Mouse (Mus musculus) mouse trophoblast stem cell (cell line): ENCODE measurements around the gene Pxdc1.

Source experiments
- in situ Hi-C, 2 experiments: fragments of 300-500 bp; cut with MseI, MboI; formaldehyde crosslinking; loops; 2 replicates in 1 of 2; 3 replicates in 1 of 2; pipeline ENCODE4 v1.15.1; 2025

Pxdc1 gene

DNA sequence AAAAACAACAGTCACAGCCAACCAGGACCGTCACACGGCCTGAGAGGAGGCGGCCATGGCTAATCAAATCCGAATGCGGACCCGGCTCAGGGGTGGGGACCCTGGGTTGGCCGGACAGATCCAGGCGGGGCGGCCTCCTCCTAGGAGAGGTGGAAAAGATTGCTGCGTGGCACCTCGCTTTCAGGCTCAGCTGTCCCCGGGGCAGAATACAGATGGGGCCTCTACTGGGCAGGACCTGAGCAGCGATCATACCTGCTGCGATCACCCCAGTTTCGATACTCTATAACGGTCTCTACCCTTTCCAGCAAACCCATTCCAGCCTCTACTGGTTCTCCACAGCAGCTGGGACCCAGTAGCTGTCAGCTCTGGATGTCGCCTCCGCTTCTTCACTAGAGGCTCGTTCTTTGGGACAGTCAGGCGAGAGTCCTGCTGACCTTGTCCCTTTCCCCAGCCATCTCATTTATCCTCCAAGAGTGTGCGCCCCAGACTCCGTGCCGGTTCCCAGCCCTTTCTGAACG, 1.8 kb downstream of the Pxdc1 start:
- in situ Hi-C loops: loop anchor here (5.0 to 10.0 kb wide), 3 partner anchors 73 to 211 kb away; no protein-coding TSS in a partner anchor

DNA sequence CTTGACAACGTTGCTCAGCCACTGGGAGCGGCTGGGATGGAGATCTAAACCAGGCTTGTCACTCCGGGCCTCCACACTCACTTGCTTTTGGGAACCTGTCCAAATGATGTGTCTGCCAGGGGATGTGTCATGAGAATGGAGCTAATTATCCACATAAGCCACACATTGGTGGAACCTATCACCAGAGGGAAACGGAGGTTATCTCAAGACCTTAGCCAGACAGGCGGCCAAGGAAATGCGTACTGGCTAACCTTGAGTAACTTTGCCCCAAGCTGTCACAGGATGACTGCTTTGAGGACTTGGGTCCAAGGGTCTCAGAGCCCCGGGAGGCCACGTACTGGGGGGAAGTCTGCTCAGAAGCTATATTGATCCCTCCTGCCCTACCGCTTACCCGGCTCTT, 2.3 kb downstream of the Pxdc1 start:
- in situ Hi-C loops: loop anchor here (5.0 to 10.0 kb wide), 3 partner anchors 74 to 211 kb away; no protein-coding TSS in a partner anchor

DNA sequence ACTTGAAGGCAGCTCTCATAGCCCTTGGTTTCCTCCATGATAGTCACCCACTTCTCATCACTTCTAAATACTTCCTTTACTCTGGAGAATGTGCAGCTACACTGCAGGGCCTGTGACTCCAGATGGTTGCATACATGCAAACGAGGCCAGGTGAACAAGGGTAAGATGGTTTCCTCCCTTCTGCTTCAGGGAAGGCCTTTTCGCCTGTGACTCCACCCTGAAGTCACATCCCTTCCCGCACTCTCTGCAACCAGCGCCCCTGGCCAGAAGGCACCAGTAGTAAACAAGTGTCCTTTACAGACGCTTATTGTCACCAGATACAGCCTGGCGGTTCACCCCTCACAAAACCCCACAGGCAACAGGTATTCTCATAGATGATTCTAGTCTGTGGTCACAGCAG, 2.9 kb downstream of the Pxdc1 start:
- in situ Hi-C loops: loop anchor here (5.0 to 10.0 kb wide), 3 partner anchors 74 to 212 kb away; no protein-coding TSS in a partner anchor

DNA sequence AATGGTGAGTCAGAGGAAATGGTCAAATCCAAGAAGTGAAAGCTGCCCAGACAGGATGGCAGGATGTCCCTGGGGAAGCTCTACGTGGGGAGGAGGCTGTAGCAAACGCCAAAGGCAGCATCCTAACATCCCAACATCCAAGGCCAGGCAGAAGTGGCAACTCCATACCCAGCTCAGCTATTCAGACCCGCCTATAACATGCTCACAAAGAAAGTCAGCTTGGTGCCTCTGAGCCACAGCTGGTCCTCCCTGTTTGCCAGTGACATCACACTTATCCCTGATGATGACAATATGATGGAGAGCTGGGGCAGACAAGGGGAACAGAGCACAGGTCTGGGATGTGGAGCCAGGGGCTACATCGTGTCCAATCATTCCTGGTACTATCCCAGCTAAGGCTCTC, 5.5 kb downstream of the Pxdc1 start:
- in situ Hi-C loops: no loop called here

DNA sequence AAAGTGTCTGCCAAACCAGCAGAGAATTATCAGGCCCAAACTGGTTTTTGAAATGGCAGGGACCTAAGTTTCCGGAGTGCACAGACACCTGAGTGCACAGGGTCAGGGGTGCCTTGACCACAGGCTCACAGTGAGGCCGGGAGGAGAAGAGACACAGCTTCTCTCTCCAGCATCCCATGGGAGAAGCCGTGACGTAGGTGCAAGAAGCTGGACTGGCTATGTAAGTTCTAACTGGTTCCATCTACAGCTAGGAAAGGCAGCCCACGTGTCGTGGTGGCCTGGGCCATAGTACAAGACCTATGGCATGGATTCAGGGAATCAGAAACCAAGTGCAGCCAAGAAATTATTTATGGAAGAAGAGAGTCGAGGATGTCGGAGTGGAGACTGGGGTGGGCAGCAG, 6.1 kb downstream of the Pxdc1 start:
- in situ Hi-C loops: no loop called here

DNA sequence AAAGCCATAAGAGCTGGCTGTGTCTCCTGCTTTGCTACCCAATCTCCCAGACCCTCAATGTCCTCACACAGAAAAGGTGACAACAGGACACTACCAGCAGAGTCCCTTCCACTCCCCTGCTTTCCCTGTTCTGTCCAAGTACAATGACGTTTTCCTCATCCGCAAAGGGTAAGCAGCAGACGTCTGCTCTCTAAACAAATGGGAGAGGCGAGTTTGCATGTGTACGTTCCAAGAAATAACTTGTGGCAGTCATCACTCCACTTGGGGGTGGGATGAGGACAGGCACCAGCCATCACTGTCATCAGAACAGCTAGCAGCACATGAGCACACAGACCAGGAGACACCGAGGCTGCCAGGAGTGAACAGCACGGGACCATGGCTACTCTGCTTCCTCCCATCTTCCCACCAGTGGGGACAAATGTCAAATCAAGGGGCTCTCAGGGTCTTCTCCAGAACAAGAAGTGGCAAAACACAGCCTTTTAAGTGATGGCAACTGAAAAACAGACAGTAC, 7.0 kb downstream of the Pxdc1 start:
- in situ Hi-C loops: no loop called here

DNA sequence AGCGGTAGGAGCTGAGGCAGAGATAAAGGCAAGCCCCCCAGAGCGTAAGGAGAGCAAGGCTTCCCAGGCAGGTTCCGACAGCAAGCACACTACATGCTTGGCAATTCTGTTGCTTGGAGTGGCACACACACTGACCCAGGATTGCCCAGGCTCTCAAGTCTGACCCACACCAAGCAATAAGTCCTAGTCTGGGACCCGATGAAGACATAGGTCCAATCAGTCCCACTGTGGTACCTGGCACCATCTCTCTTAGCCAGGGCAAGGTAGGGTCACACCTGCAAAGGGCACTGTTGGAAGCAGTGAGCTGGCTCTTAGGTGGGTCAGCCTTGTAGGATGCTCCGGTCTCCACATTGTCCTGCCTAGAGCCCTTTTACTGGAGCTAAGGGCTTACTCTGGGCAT, 7.8 kb downstream of the Pxdc1 start:
- in situ Hi-C loops: no loop called here

DNA sequence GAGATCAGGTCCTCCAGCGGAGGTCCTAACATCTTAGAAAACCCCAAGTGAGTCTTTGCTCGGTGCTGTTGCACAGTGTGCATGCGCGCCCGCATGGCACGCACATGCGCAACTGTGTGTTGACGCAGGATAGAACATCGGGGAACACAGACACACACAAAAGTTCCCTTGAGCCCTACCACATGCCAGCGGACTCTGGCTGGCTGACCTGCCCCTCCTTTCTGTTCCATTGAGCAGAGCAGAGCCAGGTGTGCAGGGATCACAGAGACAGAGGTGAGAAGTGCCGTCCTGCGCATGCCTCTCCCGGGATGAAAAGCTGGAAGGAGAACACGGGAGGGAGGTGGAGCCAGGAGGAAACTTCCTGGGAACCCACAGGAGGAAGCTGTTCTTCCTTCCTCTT, 8.9 kb downstream of the Pxdc1 start:
- in situ Hi-C loops: loop anchor here (5.0 kb wide), 2 partner anchors 153 to 218 kb away; no protein-coding TSS in a partner anchor

DNA sequence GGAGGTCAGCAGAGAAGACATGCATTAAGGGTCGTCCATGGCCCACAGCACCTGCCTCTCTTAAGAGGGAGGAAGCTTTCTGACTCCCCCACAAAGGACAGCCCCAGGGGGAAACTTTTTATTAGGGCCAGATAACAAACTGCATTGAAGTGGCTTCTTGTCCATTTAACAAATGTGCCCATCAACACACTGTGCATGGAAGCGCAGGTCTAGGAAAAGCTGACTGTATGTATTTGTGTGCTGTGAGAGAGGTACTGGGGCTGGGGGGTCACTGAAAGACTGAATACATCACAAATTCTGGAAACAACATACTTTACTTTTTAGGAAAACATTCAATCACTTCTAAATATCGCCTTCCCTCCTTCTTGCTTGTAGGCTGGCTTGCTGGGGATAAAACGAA, 9.4 kb downstream of the Pxdc1 start:
- in situ Hi-C loops: loop anchor here (5.0 kb wide), 2 partner anchors 153 to 218 kb away; no protein-coding TSS in a partner anchor

DNA sequence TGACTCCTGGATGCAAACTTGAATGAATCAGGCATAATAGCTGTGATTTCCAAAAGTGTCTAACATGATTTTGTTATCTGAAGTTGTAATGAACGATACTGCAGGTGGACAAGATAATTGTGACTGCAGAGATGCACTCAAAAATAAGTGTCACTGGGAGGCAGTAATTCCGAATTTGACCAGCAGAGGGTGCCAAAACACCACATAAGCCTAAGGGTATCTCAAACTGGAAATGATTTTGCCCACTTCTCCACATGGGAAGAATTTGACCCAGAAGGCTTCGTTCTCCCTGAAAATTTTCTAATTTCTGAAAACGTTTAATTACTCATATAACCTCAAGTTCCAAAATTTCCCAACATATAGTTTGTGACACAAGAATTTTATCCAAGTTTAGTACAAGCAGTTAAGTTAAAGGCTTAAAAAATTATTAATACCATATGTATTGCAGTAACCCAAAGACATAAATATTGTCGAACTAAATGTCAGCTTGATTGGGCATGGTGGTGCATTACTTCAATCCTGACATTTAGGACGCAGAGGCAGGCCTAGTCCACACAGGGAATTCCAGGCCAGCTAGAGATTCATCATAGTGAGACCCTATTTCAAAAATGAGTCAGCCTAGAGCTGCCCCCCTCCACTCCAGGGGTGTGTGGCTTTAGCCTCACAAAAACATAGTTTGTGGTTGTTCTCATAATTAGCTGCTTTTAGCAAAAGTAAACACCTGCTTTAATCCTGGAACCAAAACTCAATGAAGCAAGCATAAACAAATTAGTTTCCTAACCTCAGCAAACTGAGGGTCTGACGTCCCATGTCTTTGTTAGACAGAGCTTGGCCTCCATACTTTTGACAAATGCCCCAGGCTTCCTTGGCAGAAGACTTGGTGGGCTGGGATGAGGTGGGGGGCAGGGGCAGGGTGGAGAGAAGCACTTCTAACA, 10.1 kb downstream of the Pxdc1 start:
- in situ Hi-C loops: loop anchor here (5.0 kb wide), 2 partner anchors 154 to 219 kb away; no protein-coding TSS in a partner anchor

DNA sequence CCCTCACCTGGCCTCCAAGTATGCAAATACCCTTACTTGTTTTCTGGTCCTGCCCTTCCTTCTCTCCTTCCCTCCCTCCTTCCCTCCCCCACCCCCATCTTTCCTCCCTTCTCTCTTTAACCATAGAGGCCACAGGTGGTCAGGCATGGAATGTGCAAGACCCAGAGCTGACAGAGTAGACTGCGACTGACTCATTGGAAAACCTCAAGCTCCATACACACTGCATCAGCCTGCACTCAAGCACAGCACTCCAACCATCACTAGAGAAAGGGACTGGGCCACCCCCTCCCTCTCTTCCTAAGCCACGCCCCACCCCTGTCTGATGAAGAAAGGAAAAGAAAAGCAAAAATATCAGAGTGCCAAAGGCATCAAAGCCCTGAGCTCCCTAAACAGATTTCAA, 12.2 kb downstream of the Pxdc1 start:
- in situ Hi-C loops: loop anchor here (5.0 kb wide), 2 partner anchors 156 to 221 kb away; no protein-coding TSS in a partner anchor

DNA sequence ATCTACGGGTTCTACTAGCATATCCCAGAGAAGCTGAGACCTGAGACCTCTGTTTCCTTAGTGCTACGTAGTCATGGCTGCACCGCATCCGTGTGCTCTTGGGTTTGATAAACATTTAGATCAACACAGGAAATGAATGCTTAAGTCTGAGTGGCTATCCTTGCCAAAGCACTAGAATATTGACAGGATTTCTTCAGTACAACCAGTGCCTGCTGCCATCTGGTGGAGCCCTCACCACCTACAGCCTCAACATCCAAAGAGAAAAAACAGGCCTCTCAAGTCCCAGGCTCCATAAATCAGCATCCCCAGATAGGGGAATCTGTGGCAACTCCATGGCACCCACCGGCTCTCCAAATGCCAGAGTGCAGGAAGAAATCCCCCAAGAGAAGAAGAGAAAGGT, 17.3 kb downstream of the Pxdc1 start:
- in situ Hi-C loops: loop anchor here (10.0 kb wide), 3 partner anchors 291 to 451 kb away; partner anchors contain the start of gene Slc22a23 (in 1 of the 2)

DNA sequence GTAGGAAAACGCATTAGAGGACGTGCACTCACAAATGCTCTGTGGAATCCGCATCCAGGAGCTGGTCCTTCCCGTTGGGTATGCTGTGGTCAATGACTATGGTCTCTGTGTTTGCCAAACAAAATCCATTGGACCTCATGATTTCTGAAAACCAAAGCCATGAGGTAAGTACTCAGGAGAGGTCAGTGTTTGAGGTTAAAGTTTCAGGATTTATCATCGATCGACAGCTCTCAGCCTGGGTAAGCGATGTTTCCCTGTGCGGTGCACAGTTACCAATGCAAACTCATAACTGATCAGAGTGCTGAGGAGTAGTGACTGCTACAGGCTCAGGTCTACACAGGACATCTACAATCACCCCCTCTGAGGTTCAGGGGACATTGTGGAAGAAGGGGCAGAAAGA, 23.0 kb downstream of the Pxdc1 start:
- in situ Hi-C loops: loop anchor here (10.0 kb wide), 3 partner anchors 286 to 446 kb away; partner anchors contain the start of gene Slc22a23 (in 1 of the 2)

DNA sequence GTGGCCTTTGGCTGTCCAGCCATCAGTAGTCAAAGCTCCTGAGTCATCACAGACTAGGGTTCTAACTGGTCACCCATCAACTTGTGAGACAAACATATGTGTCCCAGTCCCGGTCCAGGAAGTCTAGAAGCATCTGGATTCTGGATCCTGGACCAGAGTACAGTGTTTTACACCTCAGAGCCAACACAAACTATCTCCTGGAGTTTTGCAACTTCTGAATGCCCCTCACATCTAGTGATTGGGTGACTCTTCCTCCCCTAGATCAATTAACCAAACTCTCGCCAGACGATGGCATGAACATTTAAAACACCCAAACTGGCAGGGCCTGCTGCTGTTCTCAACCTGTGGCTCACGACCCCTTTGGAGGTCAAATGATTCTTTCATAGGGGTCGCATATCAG, 23.5 kb downstream of the Pxdc1 start:
- in situ Hi-C loops: loop anchor here (10.0 kb wide), 3 partner anchors 285 to 445 kb away; partner anchors contain the start of gene Slc22a23 (in 1 of the 2)

DNA sequence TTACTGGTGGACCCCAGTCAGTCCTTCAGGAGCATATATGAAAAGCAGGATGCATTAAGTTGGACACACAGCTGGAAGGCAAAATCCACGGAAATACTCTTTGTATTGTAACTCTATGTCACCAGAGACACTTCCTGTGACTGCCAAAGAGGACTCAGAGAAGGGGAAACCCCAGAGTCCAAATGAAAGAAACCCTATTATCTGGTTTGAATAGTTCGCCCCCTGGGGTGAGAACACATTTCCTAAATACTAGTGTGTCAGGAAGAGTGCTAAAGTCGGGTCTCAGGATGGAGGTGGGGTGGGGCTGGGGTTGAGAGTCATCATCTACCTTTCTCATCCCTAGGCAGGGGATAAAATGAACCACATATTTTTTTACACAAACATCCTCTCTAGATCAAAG, 25.8 kb downstream of the Pxdc1 start:
- in situ Hi-C loops: no loop called here

DNA sequence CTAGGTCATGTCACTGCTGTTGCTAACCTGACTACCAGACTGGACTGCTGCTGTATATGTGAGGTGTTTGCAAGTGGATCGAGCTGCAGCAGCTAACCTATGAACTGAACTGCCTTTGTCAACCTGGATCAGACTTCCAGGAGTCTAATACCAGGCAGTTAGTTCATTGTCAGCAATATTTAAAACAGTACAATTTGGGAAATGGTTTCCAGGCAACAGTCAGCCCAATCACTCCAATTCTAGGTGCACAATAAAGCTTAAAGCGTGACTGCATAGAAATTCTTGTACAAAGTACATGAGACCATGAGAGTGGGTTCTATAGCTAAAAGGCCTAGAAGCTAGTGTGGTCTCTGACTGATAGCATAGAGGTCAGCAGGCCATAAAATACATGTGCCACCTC, 28.9 kb downstream of the Pxdc1 start:
- in situ Hi-C loops: no loop called here

DNA sequence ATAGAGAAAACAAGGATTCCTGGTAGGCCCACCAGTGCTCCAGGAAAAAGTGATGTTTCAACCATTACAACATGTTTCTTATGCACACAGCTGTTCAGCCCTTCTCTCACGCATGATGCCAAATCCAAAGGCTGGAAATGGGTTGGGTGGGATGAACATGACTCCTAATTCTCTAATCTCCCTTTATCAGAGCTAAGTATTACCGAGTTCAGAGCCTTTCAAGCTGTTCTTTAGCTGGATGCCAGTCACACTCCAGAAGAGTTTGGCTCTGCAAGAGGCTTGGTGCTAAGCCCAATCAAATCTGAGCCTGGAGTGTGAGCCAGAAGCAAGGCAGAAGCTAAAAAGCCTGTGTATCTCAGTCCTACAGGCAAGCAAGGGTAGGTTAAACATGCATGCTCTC, 40.9 kb downstream of the Pxdc1 start:
- in situ Hi-C loops: no loop called here

DNA sequence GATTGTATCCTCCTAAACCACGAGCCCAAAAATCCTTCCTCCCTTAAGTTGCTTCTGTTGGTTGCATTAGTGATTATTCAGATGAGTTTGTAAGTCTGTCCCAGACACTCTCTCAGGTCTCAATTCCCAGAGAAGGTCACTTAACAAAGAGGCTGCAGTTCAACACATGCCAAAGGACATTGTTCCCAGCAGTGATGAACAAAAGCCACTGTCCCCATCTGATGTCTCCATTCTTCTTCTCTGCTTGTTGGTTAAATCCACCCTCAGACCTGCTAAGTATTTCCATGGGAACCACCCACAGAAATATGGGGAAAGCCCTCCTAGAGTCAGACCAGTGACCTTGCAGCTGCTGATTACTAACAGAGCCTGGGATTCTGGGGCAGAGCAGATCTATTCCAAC, 43.6 kb downstream of the Pxdc1 start:
- in situ Hi-C loops: no loop called here

DNA sequence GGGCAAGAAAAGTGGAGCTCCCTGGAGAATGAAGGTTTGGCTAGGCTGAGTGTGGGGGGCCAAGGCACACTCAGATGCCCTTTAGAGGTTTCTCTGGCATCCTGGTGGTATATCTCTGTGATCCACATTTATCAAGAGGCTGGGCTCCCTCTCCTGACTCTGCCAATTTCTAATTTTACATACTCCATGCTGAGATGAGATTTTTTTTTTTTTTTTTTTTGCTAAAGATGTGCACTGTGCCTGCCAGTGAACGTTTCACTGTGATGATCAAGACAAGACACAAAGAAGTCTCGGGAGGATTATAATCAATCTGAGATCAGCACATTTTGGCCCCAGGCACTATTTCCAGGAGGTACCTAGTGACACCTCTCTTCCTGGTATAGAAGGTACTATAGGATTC, 46.2 kb downstream of the Pxdc1 start:
- in situ Hi-C loops: no loop called here

DNA sequence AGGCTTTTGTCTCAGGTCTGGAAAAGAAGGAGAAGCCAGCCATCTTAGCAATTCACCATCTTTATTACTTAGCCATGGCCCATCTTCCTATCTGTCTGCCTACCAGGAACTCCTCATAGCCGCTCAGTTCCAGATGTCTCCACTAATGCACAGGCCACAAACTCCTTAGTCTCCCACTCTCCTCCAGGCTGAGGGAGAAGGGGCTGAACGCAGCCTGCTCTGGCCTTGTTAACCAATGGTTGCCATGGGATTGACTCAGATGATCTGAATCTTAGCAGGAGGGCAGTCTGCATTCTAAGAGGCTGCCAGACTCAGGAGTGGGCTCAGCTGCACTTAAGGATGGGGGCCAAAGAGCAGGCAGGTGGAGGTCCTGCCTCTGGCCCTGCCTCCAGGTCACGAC, 47.4 kb downstream of the Pxdc1 start:
- in situ Hi-C loops: no loop called here

DNA sequence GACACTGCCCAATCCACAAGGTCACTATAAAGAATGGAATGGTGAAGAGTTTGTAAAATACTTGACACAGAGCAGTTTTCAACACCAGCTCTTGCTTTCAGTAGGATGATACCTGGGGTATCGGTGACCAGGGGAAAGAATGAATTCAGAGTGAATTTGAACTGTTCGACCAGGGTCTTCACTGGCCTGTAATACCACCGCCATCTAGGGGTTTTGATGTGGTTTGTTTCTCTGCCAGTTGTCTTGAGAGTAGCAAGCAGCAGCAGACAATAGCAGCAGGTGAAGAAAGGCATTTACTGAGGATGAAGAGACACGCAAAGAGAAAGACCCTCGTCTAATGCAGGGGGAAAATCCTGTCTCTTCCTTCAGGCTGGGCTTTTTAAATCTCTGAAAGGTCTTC, 48.1 kb downstream of the Pxdc1 start:
- in situ Hi-C loops: no loop called here

DNA sequence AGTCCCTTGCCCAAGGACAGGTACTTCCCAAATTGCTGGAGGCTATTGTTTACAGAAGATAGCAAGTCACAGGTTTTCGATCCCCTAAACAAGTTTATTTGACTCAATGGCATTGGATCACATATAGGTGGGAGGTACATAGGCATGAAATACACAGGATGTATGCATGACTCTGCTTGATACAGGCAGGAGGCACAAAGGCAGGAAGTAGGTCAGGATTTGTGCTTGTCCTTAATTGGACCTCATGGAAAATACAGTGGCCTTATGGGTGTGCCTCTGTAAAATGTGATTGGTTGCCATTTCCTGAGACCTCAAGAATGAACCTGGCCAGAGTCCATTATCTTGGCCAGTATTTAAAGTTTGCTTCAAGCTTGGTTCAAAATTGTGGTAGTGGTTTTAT, 48.9 kb downstream of the Pxdc1 start:
- in situ Hi-C loops: no loop called here
